Mouse (Mus musculus): ENCODE measurements around the gene Chn1.

DNA sequence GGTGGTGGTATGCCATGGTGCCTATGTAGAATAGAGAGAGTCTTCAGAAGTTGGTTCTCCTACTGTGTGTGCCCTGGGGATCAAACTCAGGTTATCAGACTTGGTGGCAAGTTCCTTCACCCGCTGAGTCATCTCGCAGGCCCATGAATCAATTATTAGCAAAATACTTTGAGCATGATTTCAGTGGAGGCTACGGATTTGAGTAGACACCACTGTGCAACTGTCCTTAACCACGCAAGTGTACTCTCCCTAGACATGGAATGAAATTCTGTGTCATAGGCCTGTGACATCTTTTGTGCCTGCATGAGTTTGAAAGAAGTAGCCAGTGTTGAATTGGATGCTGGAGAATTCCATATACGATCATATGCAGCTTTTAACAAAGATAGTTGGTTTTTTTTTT is 194.4 kb downstream of the Chn1 start:
- no peak for TF ChIP-seq CTCF (IDR thresholded peaks at IDR 0.05; ENCODE audit: borderline replicate concordance, control insufficient read depth, extremely low read depth, insufficient read depth, low read length, poor library complexity)
- no peak for TF ChIP-seq POLR2A (IDR thresholded peaks at IDR 0.05; ENCODE audit: control insufficient read depth, extremely low read depth, insufficient read depth, low read length, poor library complexity)

All from thymus, adult 2 months (tissue).